Mouse (Mus musculus): ENCODE results near the gene Hnrnph1. TPM values are rescaled to one million over a fixed set of nuclear protein-coding genes. Genes with fewer than 3 reads are reported as not detected.
"Not testable (repeated sequence)": the region's sequence is repeated elsewhere in the genome, so short reads cannot be mapped to it uniquely, and the experiment has no call there.

The Hnrnph1 gene
- polyA plus RNA-seq, 1 experiment from 2014 or later, result 498 TPM

DNA sequence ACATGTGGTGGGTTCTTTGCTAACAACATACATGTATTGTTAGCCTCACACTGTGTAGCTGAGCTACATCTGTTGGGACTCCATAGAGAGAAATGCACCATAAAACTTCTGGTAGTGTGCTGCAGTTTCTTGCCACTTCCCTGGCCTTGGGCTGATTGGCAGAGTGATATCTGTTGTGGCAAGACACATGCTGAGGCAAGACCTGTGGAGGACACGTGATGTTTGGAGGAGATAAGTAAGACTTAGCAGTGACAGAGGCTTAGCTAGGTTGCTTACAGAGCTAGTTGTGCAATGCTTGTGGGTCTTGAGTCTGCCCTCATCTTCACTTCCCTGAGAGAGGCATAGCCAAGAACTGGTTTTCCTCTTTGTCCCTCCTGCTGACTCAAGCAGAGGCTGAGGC, 21.4 kb upstream of the Hnrnph1 start:
- H3K4me2 ChIP-seq, result no peak overlapping the region
- 0 out of 2 replicates have a peak, but pooled peaks cover 4% of the 10 kb centered on the region for H3K27me3 ChIP-seq
- peaks cover 12% of the 10 kb centered on the region for H3K4me1 ChIP-seq
- ATAC-seq (replicated peaks; ENCODE audit: low FRiP score), result no peak
- H3K4me3 ChIP-seq (replicated peaks), result no peak overlapping the region
- H3K27ac ChIP-seq, result peak overlapping the region; percentile 88
- 57% methylated on average over 1 of the region's 1 CpGs for WGBS
- no peaks in the 10 kb centered on the region for H3K9me3 ChIP-seq (replicated peaks)
- no peak overlapping the region for H3K9ac ChIP-seq
- H3K36me3 ChIP-seq, result no peaks in the 10 kb centered on the region

DNA sequence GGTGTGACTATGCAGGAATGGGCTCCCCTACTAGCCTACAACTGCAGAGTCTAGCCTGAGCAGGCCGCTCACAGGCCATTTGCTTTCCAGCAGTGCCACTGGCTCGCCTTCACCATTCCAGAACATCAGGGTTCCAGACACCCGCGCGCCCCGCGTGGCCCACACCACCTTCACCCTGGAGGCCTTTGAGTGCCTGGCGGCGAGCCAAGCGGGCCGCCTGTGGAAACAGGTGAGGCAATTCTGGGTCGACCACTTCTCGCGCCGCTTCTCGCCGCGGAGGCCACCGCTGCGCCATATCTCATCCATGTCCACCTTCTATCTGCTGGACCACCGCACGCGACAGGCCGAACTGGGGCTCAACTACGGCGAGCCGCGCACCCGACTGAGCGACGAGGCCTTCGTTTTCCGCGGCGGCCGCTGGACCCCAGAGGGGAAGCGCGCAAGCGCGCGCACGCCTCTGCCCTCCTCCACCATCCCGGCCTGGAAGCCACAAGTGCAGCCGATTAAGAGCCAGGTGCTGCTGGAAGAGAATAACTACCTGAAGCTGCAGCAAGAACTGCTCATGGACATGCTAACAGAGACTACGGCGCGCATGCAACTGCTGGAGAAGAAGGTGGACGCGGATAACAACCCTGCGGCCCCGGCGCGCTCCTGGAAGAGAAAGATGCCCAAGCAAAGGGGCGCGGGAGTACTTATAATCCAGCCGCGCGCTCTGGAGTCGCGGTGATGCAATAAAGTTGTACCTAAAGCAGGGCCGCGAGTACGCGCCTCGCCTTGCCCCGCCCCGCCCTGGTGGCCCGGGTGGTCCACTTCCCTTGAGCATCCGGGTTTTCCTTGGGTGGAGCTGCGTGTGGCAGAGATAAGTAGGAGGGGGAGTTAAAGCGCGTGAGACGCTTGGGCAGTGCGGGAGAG, 17.6 kb upstream of the Hnrnph1 start:
- no peaks in the 10 kb centered on the region for H3K9me3 ChIP-seq (replicated peaks)

DNA sequence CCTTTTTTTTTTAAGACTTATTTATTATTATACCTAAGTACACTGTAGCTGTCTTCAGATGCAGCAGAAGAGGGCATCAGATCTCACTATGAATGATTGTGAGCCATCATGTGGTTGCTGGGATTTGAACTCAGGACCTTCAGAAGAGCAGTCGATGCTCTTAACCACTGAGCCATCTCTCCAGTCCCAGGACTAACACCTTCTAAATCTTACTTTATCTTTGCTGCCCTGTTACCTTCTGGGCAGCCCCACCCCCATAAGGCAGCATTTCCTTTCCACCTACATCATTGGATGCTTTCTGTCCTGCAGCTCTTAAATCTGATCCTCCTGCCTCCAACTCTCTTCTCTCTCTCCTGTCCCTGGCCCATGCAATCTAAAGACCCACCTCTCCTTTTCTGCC, 15.5 kb upstream of the Hnrnph1 start:
- WGBS, result 80% methylated on average over 1 of the region's 1 CpGs
- not testable (repeated sequence) for H3K36me3 ChIP-seq; H3K9me3 ChIP-seq (replicated peaks); H3K4me1 ChIP-seq; H3K27me3 ChIP-seq; H3K27ac ChIP-seq; H3K4me2 ChIP-seq; ATAC-seq (replicated peaks; ENCODE audit: low FRiP score); H3K9ac ChIP-seq; H3K4me3 ChIP-seq (replicated peaks)

More for the DNA sequence above, 17.6 kb upstream of the Hnrnph1 start:
- Histone ChIP-seq H3K4me1 (peaks cover 13% of the 10 kb centered on the region), H3K4me2 (peak overlapping the region; percentile 93), H3K4me3 (replicated peaks) (peak overlapping the region; percentile 61), H3K27me3 (0 out of 2 replicates have a peak, but pooled peaks cover 4% of the 10 kb centered on the region), H3K27ac (peak overlapping the region; percentile 83), H3K36me3 (no peaks in the 10 kb centered on the region), H3K9ac (peak overlapping the region; percentile 64)
- WGBS, result 2% methylated on average over 74 of the region's 74 CpGs
- peak; percentile 52 for ATAC-seq (replicated peaks; ENCODE audit: low FRiP score)

DNA sequence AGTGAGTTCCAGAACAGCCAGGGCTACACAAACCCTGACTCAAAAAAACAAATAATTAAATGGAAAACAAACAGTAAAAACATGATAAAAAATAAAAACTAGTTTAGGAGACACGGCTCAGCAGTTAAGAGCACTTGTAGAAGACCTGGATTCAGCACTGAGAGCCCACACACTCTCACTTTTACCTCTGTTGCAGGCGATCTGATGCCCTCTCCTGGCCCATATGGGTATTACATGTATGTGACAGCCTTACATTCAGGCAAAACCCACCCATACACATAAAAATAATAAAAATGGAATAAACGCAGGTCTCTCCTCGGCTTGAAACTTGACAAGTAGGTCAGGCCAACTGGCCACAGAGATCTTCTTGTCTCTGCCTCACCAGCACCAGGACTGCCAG, 12.2 kb upstream of the Hnrnph1 start:
- H3K36me3 ChIP-seq, result no peaks in the 10 kb centered on the region
- H3K27me3 ChIP-seq, result no peaks in the 10 kb centered on the region
- H3K9ac ChIP-seq, result no peak overlapping the region
- whole genome bisulfite sequencing, result 3% methylated on average over 4 of the region's 4 CpGs
- no peak overlapping the region for H3K4me3 ChIP-seq (replicated peaks)
- H3K9me3 ChIP-seq (replicated peaks), result no peaks in the 10 kb centered on the region
- H3K4me1 ChIP-seq, result 0 out of 2 replicates have a peak, but pooled peaks cover 3% of the 10 kb centered on the region
- H3K4me2 ChIP-seq, result no peak overlapping the region
- 0 out of 2 replicates have a peak, but pooled peaks have one; percentile 53 for ATAC-seq (replicated peaks; ENCODE audit: low FRiP score)
- H3K27ac ChIP-seq, result no peak overlapping the region

DNA sequence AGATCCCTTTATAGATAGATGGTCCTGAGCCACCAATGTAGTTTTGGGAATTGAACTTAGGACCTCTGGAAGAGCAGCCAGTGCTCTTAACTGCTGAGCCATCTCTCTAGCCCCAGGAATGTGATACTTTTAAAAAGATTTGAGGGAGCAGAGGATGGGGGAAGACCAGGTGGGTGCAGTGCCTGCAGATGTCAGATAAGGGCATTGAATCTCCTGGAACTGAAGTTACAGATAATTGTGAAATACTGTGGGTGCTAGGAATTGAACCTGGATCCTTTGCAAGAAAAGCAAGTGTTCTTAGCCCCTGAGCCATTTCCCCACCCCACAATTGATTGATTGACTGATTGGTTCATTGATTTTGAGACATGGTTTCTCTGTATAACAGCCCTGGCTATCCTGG, 11.5 kb upstream of the Hnrnph1 start:
- Histone ChIP-seq H3K27ac (no peak overlapping the region), H3K36me3 (no peaks in the 10 kb centered on the region), H3K4me1 (0 out of 2 replicates have a peak, but pooled peaks cover 3% of the 10 kb centered on the region), H3K9me3 (replicated peaks) (no peaks in the 10 kb centered on the region), H3K4me2 (no peak overlapping the region), H3K27me3 (no peaks in the 10 kb centered on the region), H3K9ac (no peak overlapping the region), H3K4me3 (replicated peaks) (no peak overlapping the region)
- ATAC-seq (replicated peaks; ENCODE audit: low FRiP score), result no peak

DNA sequence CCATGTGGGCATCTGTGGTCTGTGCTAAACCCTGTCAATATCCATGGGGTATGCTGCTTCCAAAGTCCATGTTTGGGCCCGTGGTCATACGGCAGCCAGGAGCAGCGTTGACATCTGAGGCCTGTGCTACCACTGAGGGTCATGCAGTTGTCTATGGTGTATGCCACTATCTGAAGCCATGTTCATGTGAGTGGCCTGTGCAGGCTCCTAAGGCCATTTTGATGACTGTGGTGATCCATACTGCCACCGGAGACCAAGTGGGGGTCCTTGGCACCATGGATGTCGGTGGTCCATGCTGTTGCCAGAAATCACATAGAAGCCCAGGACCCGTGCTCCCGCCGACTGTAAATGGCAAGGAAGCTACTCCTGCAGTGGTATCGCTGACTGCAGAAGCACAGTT, 9.3 kb upstream of the Hnrnph1 start:
- Histone ChIP-seq H3K9me3 (replicated peaks) (no peaks in the 10 kb centered on the region), H3K9ac (no peak overlapping the region), H3K4me3 (replicated peaks) (no peak overlapping the region), H3K4me2 (no peak overlapping the region), H3K4me1 (peaks cover 10% of the 10 kb centered on the region), H3K27me3 (no peaks in the 10 kb centered on the region), H3K27ac (no peak overlapping the region), H3K36me3 (no peaks in the 10 kb centered on the region)
- WGBS, result 91% methylated on average over 9 of the region's 9 CpGs
- ATAC-seq (replicated peaks; ENCODE audit: low FRiP score), result no peak

DNA sequence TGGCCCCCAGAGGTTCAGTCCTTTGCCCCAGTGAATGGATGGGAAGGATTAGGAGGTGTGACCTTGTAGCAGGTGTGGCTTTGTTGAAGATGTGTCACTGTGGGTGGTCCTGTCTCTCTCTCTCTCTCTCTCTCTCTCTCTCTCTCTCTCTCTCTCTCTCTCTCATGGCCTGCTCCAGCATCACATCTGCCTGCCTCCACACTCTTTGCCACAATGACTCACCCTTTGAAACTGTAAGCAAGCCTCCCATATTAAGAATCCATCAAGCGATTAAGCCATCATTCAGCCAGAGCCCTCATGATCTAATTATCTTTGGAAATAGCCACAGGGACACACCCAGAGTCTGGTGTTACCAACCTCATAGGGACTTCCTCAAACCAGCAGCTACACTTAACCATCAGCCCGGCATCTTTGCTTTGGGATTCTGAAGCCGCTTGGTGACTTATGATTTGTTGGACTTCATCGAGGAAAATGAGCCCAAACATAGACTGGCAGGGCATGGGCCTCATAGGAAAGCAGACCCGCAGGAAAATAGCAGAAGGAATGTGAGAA, 7.4 kb upstream of the Hnrnph1 start:
- Histone ChIP-seq H3K4me1 (peaks cover 10% of the 10 kb centered on the region), H3K27ac (no peak overlapping the region), H3K27me3 (no peaks in the 10 kb centered on the region), H3K9me3 (replicated peaks) (no peaks in the 10 kb centered on the region), H3K9ac (no peak overlapping the region), H3K36me3 (no peaks in the 10 kb centered on the region), H3K4me2 (no peak overlapping the region), H3K4me3 (replicated peaks) (no peak overlapping the region)
- WGBS, result 81% methylated on average over 5 of the region's 5 CpGs
- no peak for ATAC-seq (replicated peaks; ENCODE audit: low FRiP score)

DNA sequence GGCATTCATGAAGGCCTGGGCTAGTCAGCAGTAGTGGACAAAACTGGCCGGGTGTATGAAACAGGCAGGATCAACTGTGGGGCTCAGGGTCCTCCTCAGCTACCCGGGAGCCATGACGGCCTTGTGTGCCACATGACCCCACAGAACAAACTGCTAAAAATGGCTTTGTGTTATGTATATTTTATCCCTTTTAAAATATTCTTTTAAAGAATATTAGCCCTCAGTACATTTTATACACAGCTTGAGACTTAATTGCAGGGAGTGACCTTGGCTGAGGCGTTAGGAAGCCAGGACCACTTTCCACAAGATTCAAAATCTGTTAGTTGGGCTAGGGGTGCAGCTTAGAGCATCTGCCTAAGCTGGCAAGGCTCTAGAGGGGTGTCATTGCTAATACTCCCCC, 5.8 kb upstream of the Hnrnph1 start:
- WGBS, result 54% methylated on average over 4 of the region's 4 CpGs
- Histone ChIP-seq H3K4me1 (peaks cover 10% of the 10 kb centered on the region), H3K27ac (peak overlapping the region; percentile 41; the same call in 1 of the 2 replicates), H3K4me2 (peak overlapping the region; percentile 75), H3K4me3 (replicated peaks) (peak overlapping the region; percentile 47), H3K36me3 (no peaks in the 10 kb centered on the region), H3K27me3 (no peaks in the 10 kb centered on the region), H3K9ac (peak overlapping the region; percentile 59; the same call in 1 of the 2 replicates), H3K9me3 (replicated peaks) (no peaks in the 10 kb centered on the region)
- no peak for ATAC-seq (replicated peaks; ENCODE audit: low FRiP score)

DNA sequence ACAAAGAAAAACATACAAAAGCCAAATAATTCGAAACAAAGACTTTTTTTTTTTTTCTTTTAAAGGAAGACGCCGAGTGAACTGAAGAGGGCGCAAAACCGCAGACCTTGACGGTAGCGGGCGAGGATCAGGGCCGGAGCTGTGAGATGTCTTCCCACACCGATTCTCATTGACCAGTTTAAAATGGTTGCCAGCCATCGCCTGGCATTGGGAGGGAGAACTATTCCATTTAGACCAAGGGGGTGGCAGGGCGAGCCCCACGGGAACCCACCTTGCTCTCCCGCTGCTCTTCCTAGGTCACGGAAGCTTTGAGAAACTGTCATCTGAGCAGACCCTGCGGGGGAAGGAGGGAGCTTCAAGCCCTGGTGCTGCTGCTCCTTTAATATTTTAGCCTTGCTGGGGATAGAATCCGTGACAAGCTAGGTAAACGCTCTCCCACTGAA, 5.4 kb upstream of the Hnrnph1 start:
- peak overlapping the region; percentile 59 for H3K9ac ChIP-seq
- WGBS, result 1% methylated on average over 18 of the region's 18 CpGs
- peak overlapping the region; percentile 56; the same call in 1 of the 2 replicates for H3K27ac ChIP-seq
- H3K9me3 ChIP-seq (replicated peaks), result no peaks in the 10 kb centered on the region
- peak overlapping the region; percentile 47 for H3K4me3 ChIP-seq (replicated peaks)
- peaks cover 15% of the 10 kb centered on the region for H3K4me1 ChIP-seq
- no peaks in the 10 kb centered on the region for H3K27me3 ChIP-seq
- no peak for ATAC-seq (replicated peaks; ENCODE audit: low FRiP score)
- H3K36me3 ChIP-seq, result no peaks in the 10 kb centered on the region
- H3K4me2 ChIP-seq, result peak overlapping the region; percentile 75

DNA sequence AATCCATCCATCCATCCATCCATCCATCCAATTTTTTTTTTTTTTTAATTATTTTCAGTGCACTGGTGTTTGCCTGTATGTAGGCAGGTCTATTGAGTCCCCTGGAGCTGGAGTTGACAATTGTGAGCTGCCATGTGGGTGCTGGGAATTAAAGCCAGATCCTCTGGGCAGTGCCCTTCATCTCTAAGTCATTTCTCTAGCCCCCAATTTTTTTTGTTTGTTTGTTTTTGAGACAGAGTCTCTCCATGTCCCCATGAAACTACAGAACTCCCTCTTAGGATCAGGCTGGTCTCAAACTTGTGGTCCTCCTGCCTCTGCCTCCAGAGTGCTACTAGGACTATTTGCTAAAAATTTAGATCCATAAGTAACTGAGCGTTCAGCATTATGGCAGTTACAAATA, 4.9 kb upstream of the Hnrnph1 start:
- Histone ChIP-seq H3K36me3 (no peaks in the 10 kb centered on the region), H3K9ac (no peak overlapping the region), H3K9me3 (replicated peaks) (no peaks in the 10 kb centered on the region), H3K4me1 (peaks cover 19% of the 10 kb centered on the region), H3K27me3 (no peaks in the 10 kb centered on the region), H3K4me2 (peak overlapping the region; percentile 75), H3K4me3 (replicated peaks) (peak overlapping the region; percentile 47; the same call in 1 of the 2 replicates), H3K27ac (peak overlapping the region; percentile 56; the same call in 1 of the 2 replicates)
- ATAC-seq (replicated peaks; ENCODE audit: low FRiP score), result no peak
- 98% methylated on average over 1 of the region's 1 CpGs for WGBS

DNA sequence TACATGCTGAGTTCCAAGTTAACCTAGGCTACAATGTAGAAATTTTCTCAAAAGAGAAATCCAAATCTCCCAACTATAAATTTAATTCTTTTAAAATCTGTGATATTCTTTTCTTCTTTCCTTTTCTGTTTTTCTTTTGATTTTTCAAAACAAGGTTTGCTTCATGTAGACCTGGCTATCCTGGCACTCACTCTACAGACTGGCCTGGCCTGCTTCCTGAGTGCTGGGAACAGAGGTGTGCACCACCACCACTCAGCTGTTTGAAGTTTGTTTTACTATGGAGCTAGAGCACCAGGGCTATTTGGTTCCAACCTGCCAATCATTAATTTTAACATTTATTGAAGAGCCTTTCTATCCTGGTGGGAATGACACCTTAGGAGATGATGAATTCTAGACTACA, 3.7 kb upstream of the Hnrnph1 start:
- no peak for ATAC-seq (replicated peaks; ENCODE audit: low FRiP score)
- Histone ChIP-seq H3K27me3 (no peaks in the 10 kb centered on the region), H3K4me2 (no peak overlapping the region), H3K4me3 (replicated peaks) (no peak overlapping the region), H3K27ac (no peak overlapping the region), H3K36me3 (no peaks in the 10 kb centered on the region), H3K4me1 (peaks cover 19% of the 10 kb centered on the region), H3K9ac (no peak overlapping the region), H3K9me3 (replicated peaks) (no peaks in the 10 kb centered on the region)

DNA sequence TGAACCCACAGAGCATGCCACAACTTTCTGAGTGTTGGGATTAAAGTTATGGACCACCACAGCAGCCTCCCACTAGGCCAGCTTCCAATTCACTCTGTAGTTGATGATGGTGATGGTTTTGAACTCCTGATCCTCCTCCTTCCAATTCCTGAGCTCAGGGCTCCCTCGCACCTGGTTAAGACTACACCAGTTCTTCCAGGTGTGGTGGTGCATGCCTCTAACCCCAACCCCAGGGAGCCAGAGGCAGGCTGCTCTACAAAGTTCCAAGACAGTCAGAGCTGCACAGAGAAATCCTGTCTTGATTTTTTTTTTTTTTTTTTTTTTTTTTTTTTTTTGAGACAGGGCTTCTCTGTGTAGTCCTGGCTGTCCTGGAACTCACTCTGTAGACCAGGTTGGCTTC, 3.2 kb upstream of the Hnrnph1 start:
- no peak overlapping the region for H3K9ac ChIP-seq
- ATAC-seq (replicated peaks; ENCODE audit: low FRiP score), result no peak
- no peak overlapping the region for H3K27ac ChIP-seq
- H3K9me3 ChIP-seq (replicated peaks), result no peaks in the 10 kb centered on the region
- WGBS, result 97% methylated on average over 1 of the region's 1 CpGs
- H3K4me1 ChIP-seq, result peaks cover 19% of the 10 kb centered on the region
- H3K4me3 ChIP-seq (replicated peaks), result no peak overlapping the region
- H3K4me2 ChIP-seq, result no peak overlapping the region
- H3K36me3 ChIP-seq, result 0 out of 2 replicates have a peak, but pooled peaks cover under 1% of the 10 kb centered on the region
- no peaks in the 10 kb centered on the region for H3K27me3 ChIP-seq
